Mouse (Mus musculus) bone marrow, adult 2 months (tissue): ENCODE measurements at regions not wholly inside any gene's neighbourhood (a gene's known extent, or its start where the extent isn't known, plus 50 kb on each side); places are given as distances from the start of the nearest gene placed in this dataset.

Source experiments
- H3K27ac ChIP-seq: fragments of 200-500 bp; 2 replicates; pipeline ENCODE4 v1.5.1; 2012; ENCODE audit warnings: low read depth, mild to moderate bottlenecking, control low read depth, inconsistent platforms, low read length; ENCODE audit not compliant: control insufficient read depth, poor library complexity, insufficient read depth
- H3K4me1 ChIP-seq: fragments of 200-500 bp; 2 replicates; pipeline ENCODE4 v1.6.1; 2011; ENCODE audit warnings: low read length; ENCODE audit not compliant: control insufficient read depth, insufficient read depth
- H3K4me3 ChIP-seq: fragments of 200-500 bp; replicated peaks from 2 replicates; pipeline ENCODE3; 2011; ENCODE audit warnings: mild to moderate bottlenecking, low read depth, low read length, control low read depth; ENCODE audit not compliant: control insufficient read depth
- CTCF ChIP-seq: fragments of 200-500 bp; IDR thresholded peaks from 2 replicates; pipeline ENCODE4 v1.5.1; 2011; ENCODE audit warnings: low read length, control low read depth; ENCODE audit not compliant: control insufficient read depth, insufficient read depth
- POLR2A ChIP-seq: fragments of 200-500 bp; IDR thresholded peaks from 2 replicates; pipeline ENCODE4 v1.6.1; 2011; ENCODE audit warnings: low read depth, mild to moderate bottlenecking, control low read depth, low read length, borderline replicate concordance; ENCODE audit not compliant: control insufficient read depth
- WGBS: fragments of 180-500 bp; shearing (Covaris S2); methylation state at CpG from one replicate; pipeline ENCODE4 v1.1.7; 2018; 5-methylcytosine and 5-hydroxymethylcytosine counted together

DNA sequence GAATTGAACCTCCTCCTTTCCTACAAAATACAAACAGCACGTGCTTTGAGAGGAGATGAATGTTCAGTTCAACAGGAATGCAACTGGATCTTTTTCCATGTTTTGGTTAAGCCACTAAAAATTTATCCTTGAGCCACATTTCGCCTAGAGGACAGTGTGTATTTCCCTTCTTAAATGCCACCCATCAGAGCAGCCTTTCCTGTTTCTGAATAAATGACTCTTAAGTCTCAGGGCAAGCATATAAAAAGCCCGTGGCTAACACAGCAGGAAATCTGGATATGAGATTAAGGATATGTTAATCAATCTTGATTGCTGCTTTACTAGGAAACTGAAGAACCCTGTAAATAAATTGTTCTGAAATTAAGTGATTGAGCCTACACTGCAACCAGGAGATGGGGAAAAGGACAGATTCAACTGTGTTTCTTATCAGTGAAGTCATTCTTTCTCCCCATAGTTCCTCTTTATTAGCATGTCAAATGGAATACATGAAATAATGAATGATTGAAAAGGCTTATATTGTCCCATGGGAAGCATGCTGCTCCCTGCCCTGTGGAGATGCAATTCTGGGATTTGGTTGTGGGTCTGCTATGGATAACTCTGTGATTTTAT lies 178.6 kb upstream of the Agr3 start:
- Histone ChIP-seq H3K4me3 (no peak overlapping the region), H3K27ac (no peak overlapping the region), H3K4me1 (no peaks in the 10 kb centered on the region)
- WGBS: 41% methylated on average over 3 of the region's 3 CpGs
- no peak for TF ChIP-seq CTCF
- no peak for TF ChIP-seq POLR2A

GRCm38 (mm10) chr12:35742729-35743128 lies 182.7 kb upstream of the Agr3 start:
- Histone ChIP-seq H3K4me1 (no peaks in the 10 kb centered on the region), H3K27ac (no peak overlapping the region), H3K4me3 (no peak overlapping the region)
- WGBS: 52% methylated on average over 1 of the region's 1 CpGs
- no peak for TF ChIP-seq CTCF

- H3K4me3 ChIP-seq: no peak overlapping the region
- H3K4me1 ChIP-seq: no peaks in the 10 kb centered on the region
- 11% methylated on average over 2 of the region's 2 CpGs for WGBS
- no peak overlapping the region for H3K27ac ChIP-seq
- TF ChIP-seq CTCF (no peak), POLR2A (no peak)
Measured at GRCm38 (mm10) chr12:35736427-35736826, 189.0 kb upstream of the Agr3 start.

DNA sequence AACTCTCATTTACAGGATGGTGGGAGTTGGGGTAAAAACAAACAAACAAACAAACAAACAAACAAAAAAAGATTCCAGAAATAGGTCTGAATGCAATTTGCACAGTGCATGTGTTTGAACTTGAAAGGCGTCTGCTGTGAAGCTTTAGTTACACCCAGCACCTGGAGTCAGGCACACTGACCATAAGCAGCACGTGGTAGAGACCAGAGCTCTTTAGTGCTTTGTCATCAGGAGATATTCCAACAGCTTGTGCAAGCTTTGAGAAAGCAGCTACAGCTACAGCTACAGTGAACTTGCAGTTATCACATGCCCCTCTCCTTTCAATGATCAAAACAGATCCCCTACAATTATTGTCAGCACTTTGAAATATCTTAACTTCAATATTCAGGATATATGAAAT lies 190.4 kb upstream of the Agr3 start:
- 42% methylated on average over 2 of the region's 2 CpGs for WGBS
- TF ChIP-seq POLR2A (no peak), CTCF (no peak)
- no peak overlapping the region for H3K27ac ChIP-seq
- H3K4me3 ChIP-seq: no peak overlapping the region
- no peaks in the 10 kb centered on the region for H3K4me1 ChIP-seq

- no peaks in the 10 kb centered on the region for H3K4me1 ChIP-seq
- WGBS: 86% methylated on average over 1 of the region's 1 CpGs
- H3K4me3 ChIP-seq: no peak overlapping the region
- H3K27ac ChIP-seq: no peak overlapping the region
- TF ChIP-seq CTCF: no peak
- TF ChIP-seq POLR2A: no peak
Measured at GRCm38 (mm10) chr12:35734371-35734770, 191.0 kb upstream of the Agr3 start.

DNA sequence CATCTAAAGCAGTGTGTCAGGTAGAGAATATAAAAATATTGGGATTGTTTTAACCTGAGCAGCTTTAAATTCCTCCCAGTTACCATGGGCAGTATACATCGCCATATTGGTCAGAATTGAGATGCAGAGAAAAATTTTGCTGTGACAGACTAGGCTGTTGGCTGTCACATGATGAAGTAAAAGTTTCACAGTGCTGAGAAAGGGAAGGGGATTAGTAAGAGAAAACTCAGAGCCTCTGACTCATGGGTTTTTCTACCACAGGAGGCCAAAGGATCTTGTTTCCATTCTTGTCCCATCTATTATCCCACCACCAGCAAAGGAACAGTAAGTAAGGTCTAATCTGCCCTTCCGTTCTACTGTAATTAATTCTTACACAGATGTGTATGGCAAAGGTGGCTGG lies 191.8 kb upstream of the Agr3 start:
- H3K4me1 ChIP-seq: no peaks in the 10 kb centered on the region
- H3K27ac ChIP-seq: no peak overlapping the region
- 81% methylated on average over 2 of the region's 2 CpGs for WGBS
- TF ChIP-seq CTCF (no peak), POLR2A (no peak)
- no peak overlapping the region for H3K4me3 ChIP-seq

DNA sequence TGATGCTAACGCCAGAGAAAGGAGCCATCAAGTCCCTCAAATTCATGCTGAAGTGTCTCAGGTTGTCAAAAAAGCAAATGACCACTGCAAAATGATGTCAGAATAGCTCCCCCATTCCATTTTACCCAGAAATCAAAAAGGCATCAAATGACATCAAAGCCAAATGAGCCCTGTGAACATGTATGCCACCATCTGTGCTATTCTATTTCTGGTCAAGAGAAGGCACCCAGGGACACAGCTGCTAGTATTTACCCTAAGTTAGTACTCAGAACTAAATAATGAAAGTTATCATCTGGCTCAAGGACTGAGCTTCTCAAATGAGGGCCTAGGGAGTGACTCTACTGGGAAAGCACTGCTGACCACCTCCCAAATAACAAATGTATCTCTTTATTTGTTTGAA lies 191.1 kb upstream of the Ahr start:
- 81% methylated on average over 1 of the region's 1 CpGs for WGBS
- TF ChIP-seq CTCF (no peak), POLR2A (no peak)
- Histone ChIP-seq H3K4me1 (no peaks in the 10 kb centered on the region), H3K4me3 (no peak overlapping the region), H3K27ac (no peak overlapping the region)

GRCm38 (mm10) chr12:35724132-35724531 lies 189.3 kb upstream of the Ahr start:
- no peaks in the 10 kb centered on the region for H3K4me1 ChIP-seq

GRCm38 (mm10) chr12:35712671-35713070 lies 177.8 kb upstream of the Ahr start:
- TF ChIP-seq CTCF: no peak
- TF ChIP-seq POLR2A: no peak
- no peak overlapping the region for H3K27ac ChIP-seq
- 79% methylated on average over 4 of the region's 4 CpGs for WGBS
- H3K4me1 ChIP-seq: peaks cover 3% of the 10 kb centered on the region
- H3K4me3 ChIP-seq: no peak overlapping the region

More at GRCm38 (mm10) chr12:35724132-35724531, 189.3 kb upstream of the Ahr start:
- TF ChIP-seq POLR2A (no peak), CTCF (no peak)
- 56% methylated on average over 4 of the region's 4 CpGs for WGBS
- no peak overlapping the region for H3K4me3 ChIP-seq
- no peak overlapping the region for H3K27ac ChIP-seq
